Mouse (Mus musculus) C2C12 (cell line): ENCODE results near the gene Stk10. TPM values are rescaled to one million over a fixed set of nuclear protein-coding genes. Genes with fewer than 3 reads are reported as not detected.

Source experiments
- H3K27me3 ChIP-seq: one replicate; pipeline ENCODE4 v1.6.1; 2011; ENCODE audit not compliant: control insufficient read depth, insufficient read depth, insufficient read length
- H3K36me3 ChIP-seq: one replicate; pipeline ENCODE4 v1.6.1; 2011; ENCODE audit not compliant: control insufficient read depth, insufficient read depth
- H3K4me3 ChIP-seq: one replicate; pipeline ENCODE4 v1.5.1; 2011; ENCODE audit warnings: mild to moderate bottlenecking, control low read depth; ENCODE audit not compliant: poor library complexity, insufficient read depth, severe bottlenecking
- H3K79me2 ChIP-seq: one replicate; pipeline ENCODE4 v1.6.1; 2011; ENCODE audit not compliant: control insufficient read depth, insufficient read depth
- H3K79me3 ChIP-seq: one replicate; pipeline ENCODE4 v1.6.1; 2011; ENCODE audit warnings: low read depth, control low read depth
- H3ac ChIP-seq: one replicate; pipeline ENCODE3; 2011; ENCODE audit warnings: low read depth; ENCODE audit not compliant: control insufficient read depth, insufficient read length
- CEBPB ChIP-seq: IDR thresholded peaks from one replicate; pipeline ENCODE4 v1.6.1; 2011; ENCODE audit warnings: low read depth, mild to moderate bottlenecking, control low read depth, moderate library complexity
- CTCF ChIP-seq: IDR thresholded peaks from one replicate; pipeline ENCODE4 v1.5.1; 2011; ENCODE audit not compliant: control insufficient read depth, insufficient read depth, insufficient read length
- FOSL1 ChIP-seq: IDR thresholded peaks from one replicate; pipeline ENCODE4 v1.8.0; 2011; ENCODE audit warnings: mild to moderate bottlenecking, low read length; ENCODE audit not compliant: poor library complexity, insufficient read depth, severe bottlenecking
- MAX ChIP-seq: IDR thresholded peaks from one replicate; pipeline ENCODE4 v1.6.1; 2011; ENCODE audit warnings: mild to moderate bottlenecking, control low read depth
- MYOD1 ChIP-seq: IDR thresholded peaks from one replicate; pipeline ENCODE4 v1.6.1; 2011; ENCODE audit warnings: low read depth; ENCODE audit not compliant: control insufficient read depth, insufficient read length
- MYOG ChIP-seq: IDR thresholded peaks from one replicate; pipeline ENCODE4 v1.6.1; 2011; ENCODE audit not compliant: control insufficient read depth, insufficient read length; ENCODE audit errors: extremely low read depth
- USF1 ChIP-seq: IDR thresholded peaks from one replicate; pipeline ENCODE4 v1.6.1; 2011; ENCODE audit warnings: low read depth, mild to moderate bottlenecking, control low read depth, moderate library complexity
- polyA plus RNA-seq: library from polyadenylated mRNA; unstranded; fragments of >200 nt; fragmentation: generic; extraction: Trizol; gene quantifications from one replicate; pipeline ENCODE4 v1.2.1, GENCODE M21; 2012; ENCODE audit warnings: missing spikeins

Stk10 gene
- polyA plus RNA-seq, 1 experiment = 8.2 TPM

GRCm38 (mm10) chr11:32558026-32558425, 24.9 kb downstream of the Stk10 start:
- Histone ChIP-seq H3K36me3 (peaks cover 40% of the 10 kb centered on the region), H3K79me3 (peaks cover 16% of the 10 kb centered on the region), H3K27me3 (no peaks in the 10 kb centered on the region), H3ac (no peak overlapping the region), H3K79me2 (peaks cover 66% of the 10 kb centered on the region), H3K4me3 (no peak overlapping the region)
- TF ChIP-seq MAX (no peak), FOSL1 (no peak), CTCF (no peak), CEBPB (no peak), MYOG (no peak), USF1 (no peak), MYOD1 (no peak)

- peaks cover 13% of the 10 kb centered on the region for H3K79me3 ChIP-seq
- peaks cover 62% of the 10 kb centered on the region for H3K79me2 ChIP-seq
- H3K36me3 ChIP-seq = peaks cover 42% of the 10 kb centered on the region
- TF ChIP-seq MYOG (no peak), FOSL1 (no peak), CTCF (no peak)
- H3ac ChIP-seq = no peak overlapping the region
- H3K27me3 ChIP-seq = no peaks in the 10 kb centered on the region
- no peak overlapping the region for H3K4me3 ChIP-seq
Observed at GRCm38 (mm10) chr11:32558677-32559076, 25.6 kb downstream of the Stk10 start.

- TF ChIP-seq CEBPB (no peak), CTCF (no peak), USF1 (no peak), MAX (no peak), MYOD1 (no peak), MYOG (no peak), FOSL1 (no peak)
- Histone ChIP-seq H3ac (no peak overlapping the region), H3K27me3 (no peaks in the 10 kb centered on the region), H3K36me3 (peaks cover 39% of the 10 kb centered on the region), H3K4me3 (no peak overlapping the region), H3K79me2 (peaks cover 59% of the 10 kb centered on the region), H3K79me3 (peaks cover 10% of the 10 kb centered on the region)
Observed at GRCm38 (mm10) chr11:32560015-32560770, 27.1 kb downstream of the Stk10 start.

- no peak for TF ChIP-seq MYOD1
- no peak for TF ChIP-seq CTCF
- TF ChIP-seq MAX = no peak
- TF ChIP-seq MYOG = no peak
- TF ChIP-seq FOSL1 = no peak
- TF ChIP-seq USF1 = no peak
- no peak for TF ChIP-seq CEBPB
Observed at GRCm38 (mm10) chr11:32561465-32562355, 28.6 kb downstream of the Stk10 start.

GRCm38 (mm10) chr11:32562706-32563105, 29.6 kb downstream of the Stk10 start:
- H3K4me3 ChIP-seq = no peak overlapping the region
- no peak overlapping the region for H3ac ChIP-seq
- H3K79me2 ChIP-seq = peaks cover 81% of the 10 kb centered on the region
- H3K27me3 ChIP-seq = no peaks in the 10 kb centered on the region
- TF ChIP-seq MYOD1 = no peak
- TF ChIP-seq USF1 = no peak
- no peak for TF ChIP-seq MYOG
- no peak for TF ChIP-seq MAX
- TF ChIP-seq FOSL1 = no peak
- peaks cover 7% of the 10 kb centered on the region for H3K79me3 ChIP-seq
- H3K36me3 ChIP-seq = peaks cover 23% of the 10 kb centered on the region

More at GRCm38 (mm10) chr11:32561465-32562355, 28.6 kb downstream of the Stk10 start:
- Histone ChIP-seq H3K79me2 (peaks cover 71% of the 10 kb centered on the region), H3K4me3 (no peak overlapping the region), H3K79me3 (peaks cover 7% of the 10 kb centered on the region), H3K36me3 (peaks cover 31% of the 10 kb centered on the region), H3ac (no peak overlapping the region), H3K27me3 (no peaks in the 10 kb centered on the region)

GRCm38 (mm10) chr11:32563660-32564059, 30.6 kb downstream of the Stk10 start:
- H3K79me3 ChIP-seq = peaks cover 10% of the 10 kb centered on the region
- H3ac ChIP-seq = no peak overlapping the region
- H3K4me3 ChIP-seq = no peak overlapping the region
- H3K36me3 ChIP-seq = peaks cover 19% of the 10 kb centered on the region
- no peak for TF ChIP-seq CEBPB
- no peak for TF ChIP-seq FOSL1
- no peak for TF ChIP-seq MAX
- TF ChIP-seq MYOD1 = no peak
- no peak for TF ChIP-seq USF1
- no peak for TF ChIP-seq CTCF
- no peaks in the 10 kb centered on the region for H3K27me3 ChIP-seq
- peaks cover 85% of the 10 kb centered on the region for H3K79me2 ChIP-seq
